Mouse (Mus musculus): ENCODE measurements around the gene Rasgrf2. TPM values are rescaled to one million over a fixed set of nuclear protein-coding genes. Genes with fewer than 3 reads are reported as not detected.

The Rasgrf2 gene
- polyA plus RNA-seq, 1 experiment = 73.7 TPM

GRCm38 (mm10) chr13:91890031-91890619 lies 241.3 kb downstream of the Rasgrf2 start:
- no peak for DNase-seq (ENCODE audit: extremely low spot score in 1 of 2, low spot score in 1 of 2)

GRCm38 (mm10) chr13:91884714-91885386 lies 246.6 kb downstream of the Rasgrf2 start:
- no peak for DNase-seq (ENCODE audit: extremely low spot score in 1 of 2, low spot score in 1 of 2)

GRCm38 (mm10) chr13:91881837-91882480 lies 249.5 kb downstream of the Rasgrf2 start:
- DNase-seq (ENCODE audit: extremely low spot score in 1 of 2, low spot score in 1 of 2) = peak; percentile 28 to 86

- no peak for DNase-seq (ENCODE audit: extremely low spot score in 1 of 2, low spot score in 1 of 2)
Measured at GRCm38 (mm10) chr13:91880256-91880655, 251.2 kb downstream of the Rasgrf2 start.

- no peak for DNase-seq (ENCODE audit: extremely low spot score in 1 of 2, low spot score in 1 of 2)
Measured at GRCm38 (mm10) chr13:91877996-91878395, 253.5 kb downstream of the Rasgrf2 start.

GRCm38 (mm10) chr13:91877350-91877749 lies 254.1 kb downstream of the Rasgrf2 start:
- no peak for DNase-seq (ENCODE audit: extremely low spot score in 1 of 2, low spot score in 1 of 2)

GRCm38 (mm10) chr13:91876741-91877349 lies 254.6 kb downstream of the Rasgrf2 start, which contains the start of gene Ckmt2:
Ckmt2 (minus strand) TSS chr13:91876885.
- no peak for DNase-seq (ENCODE audit: extremely low spot score in 1 of 2, low spot score in 1 of 2)

- DNase-seq (ENCODE audit: extremely low spot score in 1 of 2, low spot score in 1 of 2) = no peak
Measured at GRCm38 (mm10) chr13:91875581-91875980, 255.9 kb downstream of the Rasgrf2 start.

GRCm38 (mm10) chr13:91874565-91874964 lies 256.9 kb downstream of the Rasgrf2 start:
- peak; percentile 9 to 55 for DNase-seq (ENCODE audit: extremely low spot score in 1 of 2, low spot score in 1 of 2)

GRCm38 (mm10) chr13:91873734-91874329 lies 257.6 kb downstream of the Rasgrf2 start:
- DNase-seq (ENCODE audit: extremely low spot score in 1 of 2, low spot score in 1 of 2) = no peak

GRCm38 (mm10) chr13:91868577-91868976 lies 262.9 kb downstream of the Rasgrf2 start:
- DNase-seq (ENCODE audit: extremely low spot score in 1 of 2, low spot score in 1 of 2) = no peak

GRCm38 (mm10) chr13:91858835-91859234 lies 272.6 kb downstream of the Rasgrf2 start:
- DNase-seq (ENCODE audit: extremely low spot score in 1 of 2, low spot score in 1 of 2) = no peak

GRCm38 (mm10) chr13:91857427-91857826 lies 274.0 kb downstream of the Rasgrf2 start:
- DNase-seq (ENCODE audit: extremely low spot score in 1 of 2, low spot score in 1 of 2) = no peak

GRCm38 (mm10) chr13:91854412-91854811 lies 277.0 kb downstream of the Rasgrf2 start:
- no peak for DNase-seq (ENCODE audit: extremely low spot score in 1 of 2, low spot score in 1 of 2)

Other genes starting within 250 kb of the Rasgrf2 start
- gene Gm20379, start 174.3 kb upstream of the Rasgrf2 start, polyA plus RNA-seq (2012; rRNA removed) = not detected in 2 replicates
- gene Dhfr, start 223.1 kb upstream of the Rasgrf2 start, polyA plus RNA-seq (2012; rRNA removed) = 1.8 and 2.3 TPM in 2 replicates
- 21.2 and 25.4 TPM in 2 replicates for gene Msh3, start 223.3 kb upstream of the Rasgrf2 start, polyA plus RNA-seq (2012; rRNA removed)

All from frontal cortex, adult 2 months (tissue).